Mouse (Mus musculus): ENCODE measurements around the gene Polg.

Gene Polg

GRCm38 (mm10) chr7:79466053-79466901 lies at the start of gene Polg:
TSS of gene Polg (minus strand) at chr7:79466362.
- DNase-seq (ENCODE audit: low spot score in 2 of 2), result peak; percentile 97 to 98

DNA sequence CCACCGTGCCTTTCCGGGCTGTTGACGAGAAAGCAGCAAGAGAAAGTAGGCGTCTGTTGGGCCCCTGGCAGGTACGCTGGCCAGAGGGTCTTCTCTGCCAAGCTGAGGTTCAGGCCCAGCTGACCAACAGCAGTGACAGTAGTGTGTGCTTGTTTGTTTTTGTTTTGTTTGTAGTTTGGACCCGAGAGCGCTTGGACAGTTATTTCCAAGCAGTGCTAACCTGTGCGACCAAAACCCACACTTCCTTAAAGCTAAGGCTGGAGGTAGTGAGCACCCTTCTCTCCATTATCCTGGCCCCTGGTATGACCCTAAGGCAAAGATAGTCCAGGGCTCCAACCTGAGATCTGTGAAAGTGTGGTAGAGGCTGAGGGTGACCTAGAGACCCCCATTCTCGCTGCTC lies 49.7 kb upstream of the Polg start:
- no peak for DNase-seq (ENCODE audit: low spot score in 2 of 2)

DNA sequence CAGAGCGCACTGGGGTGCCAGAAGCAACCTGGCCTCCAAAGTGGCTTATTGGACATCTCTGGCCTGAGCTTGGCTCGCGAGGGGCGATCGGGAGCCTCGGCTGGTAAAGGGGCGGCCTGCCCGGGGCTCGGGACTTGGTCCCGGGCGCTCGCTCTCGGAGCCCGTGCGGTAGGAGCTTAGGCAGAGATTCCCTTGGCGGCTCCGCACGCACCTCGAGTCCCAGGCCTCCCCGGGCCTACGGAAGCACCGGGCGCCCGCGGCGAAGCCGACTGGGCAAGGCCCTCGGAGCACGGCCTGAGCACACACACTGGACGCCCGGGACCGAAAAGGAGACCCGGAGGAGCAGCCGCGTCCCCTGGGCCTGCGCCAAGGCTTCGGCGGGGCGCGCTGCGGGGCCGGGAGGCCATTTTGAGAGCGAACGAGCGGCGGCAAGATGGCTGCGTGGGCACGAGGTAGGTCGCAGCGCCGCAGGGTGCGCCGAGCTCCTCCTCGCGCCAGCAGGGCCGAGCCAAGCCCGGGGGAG lies 49.1 kb upstream of the Polg start:
- DNase-seq (ENCODE audit: low spot score in 2 of 2), result no peak

- no peak for DNase-seq (ENCODE audit: low spot score in 2 of 2)
These were observed 48.3 kb upstream of the Polg start for GRCm38 (mm10) chr7:79514361-79514881.

DNA sequence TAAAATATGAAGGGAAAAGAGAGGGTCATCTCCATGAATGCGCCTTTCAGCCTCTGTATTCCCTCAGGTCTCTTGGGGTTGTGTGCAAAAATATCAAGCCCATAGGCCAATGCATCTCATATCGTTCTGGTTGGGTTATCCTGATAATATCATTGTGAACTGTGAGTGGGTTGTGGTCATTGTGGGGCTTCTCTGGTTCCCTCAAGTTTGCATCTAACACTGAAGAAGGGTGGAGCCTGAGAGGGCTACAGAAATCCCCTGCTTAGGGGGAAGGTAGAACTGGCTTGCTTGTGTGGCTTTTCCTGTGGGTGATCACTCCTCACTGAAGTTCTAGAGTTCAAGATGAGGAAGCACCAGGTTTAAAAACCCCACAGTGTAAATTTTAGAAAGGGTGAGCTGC lies 47.3 kb upstream of the Polg start:
- DNase-seq (ENCODE audit: low spot score in 2 of 2), result no peak

GRCm38 (mm10) chr7:79512496-79512895 lies 46.3 kb upstream of the Polg start:
- no peak for DNase-seq (ENCODE audit: low spot score in 2 of 2)

DNA sequence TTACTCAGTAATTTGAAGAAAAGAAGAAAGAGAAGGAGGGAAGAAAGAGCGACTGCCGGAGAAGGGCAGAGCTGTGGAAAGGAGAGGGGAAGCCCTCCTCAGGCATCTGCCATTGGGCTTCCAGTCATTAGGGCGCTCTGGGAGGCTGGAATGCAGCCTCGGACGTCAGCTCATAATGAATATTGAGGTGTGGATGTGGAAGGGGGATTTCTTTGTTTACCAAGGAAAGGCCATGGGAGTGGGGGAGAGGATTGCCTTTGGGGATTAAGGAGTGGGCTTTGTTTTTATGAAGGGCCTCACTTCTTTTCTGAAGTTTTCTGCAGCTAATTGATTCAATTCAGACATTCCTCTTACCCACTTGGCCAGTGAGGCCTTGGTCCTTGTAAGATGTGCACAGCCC lies 45.5 kb upstream of the Polg start:
- no peak for DNase-seq (ENCODE audit: low spot score in 2 of 2)

DNA sequence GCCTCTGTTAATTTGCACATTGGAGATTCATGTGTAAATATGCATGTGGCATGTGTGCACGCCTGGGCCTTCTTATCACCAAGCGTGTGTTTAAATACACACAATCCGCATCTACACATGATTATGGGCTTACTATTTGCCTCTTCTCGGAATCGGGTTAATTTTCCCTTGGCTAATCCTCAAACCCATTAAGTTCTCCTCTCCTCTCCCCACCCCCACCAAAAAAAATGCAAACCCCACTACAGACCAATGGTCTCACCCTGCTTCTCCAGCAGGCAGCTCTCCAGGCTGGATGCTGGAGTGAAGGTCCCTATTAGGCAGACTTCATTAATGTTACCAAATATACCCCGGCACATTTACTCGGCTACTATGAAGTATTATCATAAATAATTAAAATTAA lies 45.0 kb upstream of the Polg start:
- DNase-seq (ENCODE audit: low spot score in 2 of 2), result no peak

DNA sequence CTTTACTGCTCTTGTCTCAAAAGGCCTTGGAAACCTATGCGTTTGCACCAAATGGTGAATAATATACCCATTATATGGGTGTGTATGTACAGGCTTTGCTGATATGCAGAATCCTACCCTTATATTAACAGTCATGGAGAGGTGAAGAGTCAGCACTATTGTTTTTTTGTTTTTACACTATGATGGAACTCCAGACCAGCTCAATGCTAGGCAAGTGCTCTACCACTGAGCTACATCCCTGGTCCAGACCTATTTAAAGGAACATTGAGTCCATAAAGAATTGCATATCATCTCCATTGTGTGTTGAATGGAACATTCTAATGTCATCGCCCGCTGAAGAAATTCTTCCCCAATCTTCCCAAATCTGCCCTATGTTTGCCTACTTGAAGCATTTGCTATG lies 44.5 kb upstream of the Polg start:
- no peak for DNase-seq (ENCODE audit: low spot score in 2 of 2)

GRCm38 (mm10) chr7:79509710-79510109 lies 43.5 kb upstream of the Polg start:
- no peak for DNase-seq (ENCODE audit: low spot score in 2 of 2)

DNA sequence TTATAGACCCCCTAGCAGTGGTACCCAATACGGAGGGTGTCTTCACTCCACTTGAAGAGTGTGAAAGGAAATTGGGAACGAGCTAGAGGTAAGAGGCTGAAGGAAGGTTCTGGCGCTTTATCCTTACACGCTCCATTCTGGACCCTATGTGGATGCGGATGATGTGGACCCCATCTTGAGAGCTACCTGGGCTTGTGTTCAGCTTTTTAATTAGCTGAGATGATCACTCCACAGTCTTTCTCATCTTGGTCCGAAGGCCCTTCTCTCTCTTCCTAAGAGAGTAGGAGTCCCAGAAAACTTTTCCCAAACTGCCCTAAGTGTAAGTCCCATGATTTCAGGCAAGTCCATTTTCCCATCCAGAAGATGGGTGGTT lies 43.1 kb upstream of the Polg start:
- no peak for DNase-seq (ENCODE audit: low spot score in 2 of 2)

DNA sequence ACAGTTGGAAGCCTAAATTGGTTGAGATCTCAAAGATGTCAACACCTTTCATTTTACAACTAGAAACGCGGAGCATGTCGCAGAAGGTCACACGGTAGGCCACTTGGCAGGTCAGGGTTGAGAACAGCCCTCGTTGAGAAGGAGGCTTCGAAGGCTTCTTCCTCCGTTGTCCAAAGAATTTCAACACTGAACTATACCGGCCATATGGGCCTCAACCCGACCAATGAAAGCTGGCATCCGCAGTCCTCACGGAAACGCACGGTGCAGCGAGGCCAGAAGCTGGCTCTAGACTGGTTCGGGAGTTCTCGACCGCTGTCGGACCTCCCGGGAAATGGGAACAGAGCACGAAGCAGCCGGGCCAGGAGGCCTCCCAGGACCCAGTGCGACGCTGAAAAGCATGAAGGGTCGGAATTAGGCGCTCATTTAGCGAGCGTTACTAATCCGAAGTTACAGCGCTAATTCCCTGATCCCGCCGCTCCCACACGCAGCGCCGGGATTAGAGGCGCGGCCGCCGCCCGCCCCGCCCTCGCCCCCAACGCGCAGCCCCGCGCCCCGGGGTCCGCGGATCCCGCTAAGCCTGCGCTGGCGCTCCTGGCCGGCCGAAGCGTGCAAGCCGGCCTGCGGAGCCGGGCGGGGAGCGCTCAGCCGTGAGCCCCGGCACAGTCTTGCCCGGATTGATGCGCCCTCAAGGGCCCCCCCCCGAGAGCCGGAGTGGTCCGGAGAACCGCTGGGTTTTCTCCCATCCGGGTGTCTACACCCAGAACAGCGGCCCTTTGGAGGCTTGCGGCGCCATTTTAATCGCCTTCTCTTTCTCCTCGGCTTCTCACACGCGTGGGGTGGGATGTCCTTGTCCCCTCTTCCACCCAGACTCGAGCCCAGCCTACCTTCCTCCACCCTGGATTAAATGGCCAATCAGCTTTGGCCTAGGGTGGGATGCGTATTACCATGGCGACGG lies 42.4 kb upstream of the Polg start:
- no peak for DNase-seq (ENCODE audit: low spot score in 2 of 2)

GRCm38 (mm10) chr7:79507756-79508155 lies 41.6 kb upstream of the Polg start:
- no peak for DNase-seq (ENCODE audit: low spot score in 2 of 2)

DNA sequence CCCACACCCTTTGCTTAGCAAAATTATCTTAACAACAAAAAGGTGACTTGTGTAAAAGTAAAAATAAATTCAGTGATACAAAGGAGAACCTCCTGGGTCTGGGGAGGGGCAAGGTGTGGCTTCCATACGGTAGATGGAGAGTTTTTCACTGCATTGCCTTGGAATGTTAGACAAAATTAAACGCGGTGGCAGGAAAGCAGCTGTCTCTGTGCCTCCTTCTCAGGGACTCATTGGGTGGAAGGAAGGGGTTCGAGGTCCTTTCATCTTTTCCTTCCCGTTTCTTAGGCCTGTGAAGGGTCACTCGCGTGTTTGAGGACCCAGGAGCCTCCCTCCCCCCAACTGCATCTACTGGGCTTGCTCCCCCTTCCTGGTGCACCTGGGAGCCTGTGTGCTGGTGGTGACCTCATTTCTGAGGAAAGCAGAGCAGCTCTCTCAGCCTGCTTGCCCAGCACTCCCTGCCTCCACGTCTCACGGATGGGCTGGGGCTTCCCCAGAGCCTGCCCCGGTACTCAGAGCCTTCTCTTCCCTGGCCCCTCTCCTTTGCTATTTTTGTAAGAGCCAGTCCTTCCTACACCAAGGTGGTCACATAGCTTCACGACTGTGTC lies 41.0 kb upstream of the Polg start:
- no peak for DNase-seq (ENCODE audit: low spot score in 2 of 2)

- no peak for DNase-seq (ENCODE audit: low spot score in 2 of 2)
These were observed 40.4 kb upstream of the Polg start for GRCm38 (mm10) chr7:79506531-79507090.

DNA sequence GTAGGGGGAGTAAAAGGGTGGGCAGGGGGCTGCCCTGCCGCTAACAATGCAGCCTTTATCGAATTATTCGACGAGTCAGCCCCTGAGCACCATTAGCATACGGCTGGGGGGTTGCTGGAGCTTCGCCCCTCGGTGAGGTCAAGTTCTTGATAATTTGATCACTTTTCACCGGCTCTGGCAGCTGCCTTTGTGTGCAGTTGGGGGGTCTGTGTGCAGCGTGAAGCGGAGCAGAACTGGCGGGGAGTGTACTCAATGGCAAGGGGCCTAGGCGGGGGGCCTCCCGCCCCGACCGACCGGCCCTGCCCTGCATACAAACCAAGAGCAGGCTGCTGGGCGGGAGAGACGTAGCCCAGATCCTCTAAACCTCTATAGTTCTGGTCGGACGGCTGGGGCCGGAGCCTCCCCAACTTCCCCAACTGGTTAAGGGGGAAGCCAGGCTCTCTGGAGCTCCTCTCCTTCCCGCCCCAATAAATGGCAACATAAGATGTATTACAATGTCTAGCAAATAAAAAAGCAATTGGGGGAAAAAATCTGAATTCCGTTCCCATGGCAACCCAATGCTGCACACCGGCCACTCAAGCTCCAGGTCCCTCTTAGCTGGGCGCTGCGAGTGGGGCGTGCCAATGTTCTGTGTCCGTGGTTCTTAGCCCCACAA lies 39.8 kb upstream of the Polg start:
- no peak for DNase-seq (ENCODE audit: low spot score in 2 of 2)

- DNase-seq (ENCODE audit: low spot score in 2 of 2), result no peak
These were observed 39.2 kb upstream of the Polg start for GRCm38 (mm10) chr7:79505376-79505775.

DNA sequence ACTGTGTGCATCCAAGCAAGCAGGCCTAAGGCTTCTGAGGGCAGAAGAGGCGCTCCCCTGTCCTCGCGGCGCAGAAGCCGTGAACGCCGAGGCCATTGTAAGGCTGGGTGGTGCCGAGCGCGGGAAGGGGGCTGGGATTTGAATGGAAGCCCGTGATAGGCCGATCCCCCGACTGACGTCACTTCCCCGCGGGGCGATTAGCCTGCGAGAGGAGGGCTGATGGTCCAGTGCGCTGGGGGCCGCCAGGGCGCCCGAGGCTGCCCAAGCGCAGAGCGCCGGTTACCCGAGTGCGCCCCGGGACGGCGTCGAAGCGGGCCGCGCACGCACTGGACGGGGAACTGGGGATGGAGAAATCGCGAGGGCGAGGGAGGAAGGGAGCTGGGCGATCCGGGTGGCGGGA lies 38.6 kb upstream of the Polg start:
- no peak for DNase-seq (ENCODE audit: low spot score in 2 of 2)

DNA sequence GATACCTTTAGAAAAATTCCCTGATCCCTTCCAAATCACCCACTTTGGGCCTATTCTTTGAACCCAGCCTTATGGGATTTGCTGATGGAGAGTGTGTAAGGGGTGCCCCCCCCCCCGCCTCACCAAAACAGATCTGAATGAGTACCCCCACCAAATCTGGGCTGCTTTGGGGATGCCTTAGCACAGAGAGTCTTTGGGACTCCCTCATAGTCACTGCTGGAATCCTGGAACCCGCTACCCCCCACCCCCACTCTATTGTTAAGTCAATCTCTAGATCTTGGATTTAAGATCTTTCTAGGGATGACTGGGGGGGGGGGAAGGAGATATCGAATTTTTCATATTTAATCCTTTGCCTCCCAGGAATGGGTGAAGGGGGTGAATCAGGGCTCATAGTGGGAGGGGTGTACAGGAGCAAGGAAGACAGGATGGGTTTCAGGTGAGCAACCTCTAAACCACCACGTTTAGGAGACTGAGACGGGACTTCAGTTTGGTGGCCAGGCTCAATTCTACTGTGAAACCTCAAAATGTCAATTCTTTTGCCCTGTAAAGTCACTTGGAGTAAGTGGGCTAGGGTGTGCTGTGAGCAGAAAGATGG lies 37.6 kb upstream of the Polg start:
- DNase-seq (ENCODE audit: low spot score in 2 of 2), result no peak

GRCm38 (mm10) chr7:79503103-79503455 lies 36.9 kb upstream of the Polg start:
- no peak for DNase-seq (ENCODE audit: low spot score in 2 of 2)
